Mouse (Mus musculus): ENCODE measurements around the gene March10.

DNA sequence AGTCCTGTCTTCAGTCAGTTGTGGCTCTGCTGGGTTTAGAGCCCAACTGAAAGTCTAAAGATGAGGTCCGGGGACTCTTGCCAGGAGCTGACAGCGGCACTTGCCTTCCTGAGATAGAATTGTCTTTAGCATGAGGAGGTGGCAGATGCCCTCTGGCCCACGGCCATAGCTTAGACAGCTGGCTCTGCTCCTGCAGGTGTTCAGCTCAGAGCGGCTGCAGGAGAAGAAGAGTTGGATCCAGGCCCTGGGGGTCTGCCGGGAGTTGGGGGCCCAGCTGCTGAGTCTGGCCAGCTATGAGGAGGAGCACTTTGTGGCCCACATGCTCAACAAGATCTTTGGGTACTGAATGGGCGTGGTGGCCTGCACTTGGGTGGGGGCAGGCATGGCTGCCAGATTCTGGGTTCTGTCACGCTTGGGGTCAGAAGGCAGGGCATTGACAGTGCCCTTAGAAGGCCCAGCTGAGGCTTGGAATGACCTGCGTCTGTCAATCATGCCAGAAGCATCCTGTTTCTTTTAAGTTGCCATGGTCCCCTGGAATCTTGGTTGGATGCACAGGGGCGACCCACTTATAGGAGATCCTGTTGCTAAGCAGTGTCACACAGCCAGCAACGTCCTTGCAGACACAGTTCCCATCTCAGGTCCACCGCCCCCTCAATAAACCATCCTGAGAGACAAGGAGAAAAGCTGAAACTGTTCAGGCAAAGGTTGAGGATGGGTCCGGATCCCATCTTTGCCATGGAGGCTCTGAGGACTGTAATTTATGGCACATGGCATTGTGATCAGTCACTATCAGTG lies 117.7 kb downstream of the March10 start:
- no peak for TF ChIP-seq EP300 (optimal IDR thresholded peaks at IDR 0.05)
- TF ChIP-seq CTCF (IDR thresholded peaks at IDR 0.05; ENCODE audit: low read depth) = no peak

All from stomach, postnatal 0 days (tissue).